Mouse (Mus musculus): ENCODE data around the gene Ank. TPM values are rescaled to one million over a fixed set of nuclear protein-coding genes. Genes with fewer than 3 reads are reported as not detected.

Ank gene
- total and polyA plus RNA-seq, 3 experiments = 176 to 225 (median 196) TPM

GRCm38 (mm10) chr15:27600524-27600923 is 134.0 kb downstream of the Ank start:
- 93% methylated on average over 5 of the region's 5 CpGs for WGBS
- no peak for TF ChIP-seq POLR2A (IDR thresholded peaks at IDR 0.05; ENCODE audit: insufficient read depth, low read depth, low read length)
- TF ChIP-seq EP300 (IDR thresholded peaks at IDR 0.05; ENCODE audit: insufficient read depth, low read depth, low read length) = no peak
- TF ChIP-seq CTCF (IDR thresholded peaks at IDR 0.05) = no peak
- Histone ChIP-seq H3K4me1 (ENCODE audit: control insufficient read depth, insufficient read depth, low read length) (peaks cover 11% of the 10 kb centered on the region), H3K36me3 (ENCODE audit: control insufficient read depth, insufficient read depth, low read length) (peaks cover 20% of the 10 kb centered on the region), H3K4me3 (no peak overlapping the region), H3K9ac (ENCODE audit: low read depth, low read length) (no peak overlapping the region), H3K79me2 (replicated peaks; ENCODE audit: control insufficient read depth, insufficient read depth, low read length) (no peaks in the 10 kb centered on the region), H3K27ac (no peak overlapping the region), H3K27me3 (ENCODE audit: control insufficient read depth, insufficient read depth, low read length) (no peaks in the 10 kb centered on the region)
- intact Hi-C loops (cut with DNase I) = no loop called here
- DNase-seq = no peak

GRCm38 (mm10) chr15:27604558-27604957 is 138.1 kb downstream of the Ank start:
- no peak overlapping the region for H3K9ac ChIP-seq (ENCODE audit: low read depth, low read length)
- H3K4me1 ChIP-seq (ENCODE audit: control insufficient read depth, insufficient read depth, low read length) = peaks cover 2% of the 10 kb centered on the region; the same call in 1 of the 2 replicates
- intact Hi-C loops (cut with DNase I) = no loop called here
- H3K4me3 ChIP-seq = no peak overlapping the region
- H3K27ac ChIP-seq = no peak overlapping the region
- no peak for TF ChIP-seq CTCF (IDR thresholded peaks at IDR 0.05)
- no peak for DNase-seq
- WGBS = 90% methylated on average over 3 of the region's 3 CpGs
- H3K79me2 ChIP-seq (replicated peaks; ENCODE audit: control insufficient read depth, insufficient read depth, low read length) = no peaks in the 10 kb centered on the region
- no peaks in the 10 kb centered on the region for H3K36me3 ChIP-seq (ENCODE audit: control insufficient read depth, insufficient read depth, low read length)
- no peaks in the 10 kb centered on the region for H3K27me3 ChIP-seq (ENCODE audit: control insufficient read depth, insufficient read depth, low read length)

- Histone ChIP-seq H3K27me3 (ENCODE audit: control insufficient read depth, insufficient read depth, low read length) (no peaks in the 10 kb centered on the region), H3K4me3 (no peak overlapping the region), H3K79me2 (replicated peaks; ENCODE audit: control insufficient read depth, insufficient read depth, low read length) (no peaks in the 10 kb centered on the region), H3K36me3 (ENCODE audit: control insufficient read depth, insufficient read depth, low read length) (no peaks in the 10 kb centered on the region), H3K4me1 (ENCODE audit: control insufficient read depth, insufficient read depth, low read length) (peaks cover 2% of the 10 kb centered on the region; the same call in 1 of the 2 replicates), H3K9ac (ENCODE audit: low read depth, low read length) (no peak overlapping the region), H3K27ac (no peak overlapping the region)
- intact Hi-C loops (cut with DNase I) = no loop called here
- TF ChIP-seq CTCF (IDR thresholded peaks at IDR 0.05) = no peak
- TF ChIP-seq EP300 (IDR thresholded peaks at IDR 0.05; ENCODE audit: insufficient read depth, low read depth, low read length) = no peak
- TF ChIP-seq POLR2A (IDR thresholded peaks at IDR 0.05; ENCODE audit: insufficient read depth, low read depth, low read length) = no peak
- no peak for DNase-seq
- WGBS = 67% methylated on average over 3 of the region's 3 CpGs
These were observed 138.8 kb downstream of the Ank start for GRCm38 (mm10) chr15:27605252-27605651.

- DNase-seq = no peak
- H3K4me1 ChIP-seq (ENCODE audit: control insufficient read depth, insufficient read depth, low read length) = no peaks in the 10 kb centered on the region
- H3K4me3 ChIP-seq = no peak overlapping the region
- no peaks in the 10 kb centered on the region for H3K27me3 ChIP-seq (ENCODE audit: control insufficient read depth, insufficient read depth, low read length)
- H3K36me3 ChIP-seq (ENCODE audit: control insufficient read depth, insufficient read depth, low read length) = no peaks in the 10 kb centered on the region
- 73% methylated on average over 4 of the region's 4 CpGs for WGBS
- no peak overlapping the region for H3K27ac ChIP-seq
- intact Hi-C loops (cut with DNase I) = no loop called here
- no peak overlapping the region for H3K9ac ChIP-seq (ENCODE audit: low read depth, low read length)
- H3K79me2 ChIP-seq (replicated peaks; ENCODE audit: control insufficient read depth, insufficient read depth, low read length) = no peaks in the 10 kb centered on the region; the same call in 1 of the 2 replicates
- no peak for TF ChIP-seq CTCF (IDR thresholded peaks at IDR 0.05)
- TF ChIP-seq POLR2A (IDR thresholded peaks at IDR 0.05; ENCODE audit: insufficient read depth, low read depth, low read length) = no peak
- TF ChIP-seq EP300 (IDR thresholded peaks at IDR 0.05; ENCODE audit: insufficient read depth, low read depth, low read length) = no peak
These were observed 143.1 kb downstream of the Ank start for GRCm38 (mm10) chr15:27609554-27609953.

GRCm38 (mm10) chr15:27612533-27613221 is 146.2 kb downstream of the Ank start:
- no peak overlapping the region for H3K9ac ChIP-seq (ENCODE audit: low read depth, low read length)

GRCm38 (mm10) chr15:27613255-27613654 is 146.8 kb downstream of the Ank start:
- Histone ChIP-seq H3K79me2 (replicated peaks; ENCODE audit: control insufficient read depth, insufficient read depth, low read length) (no peaks in the 10 kb centered on the region; the same call in 1 of the 2 replicates), H3K36me3 (ENCODE audit: control insufficient read depth, insufficient read depth, low read length) (peaks cover 14% of the 10 kb centered on the region), H3K4me1 (ENCODE audit: control insufficient read depth, insufficient read depth, low read length) (peaks cover 1% of the 10 kb centered on the region), H3K4me3 (no peak overlapping the region), H3K27ac (no peak overlapping the region; the same call in 1 of the 2 replicates), H3K27me3 (ENCODE audit: control insufficient read depth, insufficient read depth, low read length) (no peaks in the 10 kb centered on the region), H3K9ac (ENCODE audit: low read depth, low read length) (no peak overlapping the region)
- no peak for TF ChIP-seq POLR2A (IDR thresholded peaks at IDR 0.05; ENCODE audit: insufficient read depth, low read depth, low read length)
- TF ChIP-seq EP300 (IDR thresholded peaks at IDR 0.05; ENCODE audit: insufficient read depth, low read depth, low read length) = no peak
- TF ChIP-seq CTCF (IDR thresholded peaks at IDR 0.05) = no peak
- WGBS = 94% methylated on average over 4 of the region's 4 CpGs
- no peak for DNase-seq
- intact Hi-C loops (cut with DNase I) = loop anchor here (1.0 to 5.0 kb wide), 2 partner anchors 146 to 287 kb away; partner anchors contain the start of gene Ank

More at GRCm38 (mm10) chr15:27612533-27613221, 146.2 kb downstream of the Ank start:
- Histone ChIP-seq H3K4me3 (no peak overlapping the region), H3K4me1 (ENCODE audit: control insufficient read depth, insufficient read depth, low read length) (peaks cover 1% of the 10 kb centered on the region), H3K27me3 (ENCODE audit: control insufficient read depth, insufficient read depth, low read length) (no peaks in the 10 kb centered on the region), H3K79me2 (replicated peaks; ENCODE audit: control insufficient read depth, insufficient read depth, low read length) (no peaks in the 10 kb centered on the region; the same call in 1 of the 2 replicates), H3K27ac (peak overlapping the region; percentile 52; the same call in 1 of the 2 replicates), H3K36me3 (ENCODE audit: control insufficient read depth, insufficient read depth, low read length) (peaks cover 9% of the 10 kb centered on the region)
- DNase-seq = peak; percentile 62 to 66
- no peak; the same call in 1 of the 2 replicates for TF ChIP-seq CTCF (IDR thresholded peaks at IDR 0.05)
- TF ChIP-seq EP300 (IDR thresholded peaks at IDR 0.05; ENCODE audit: insufficient read depth, low read depth, low read length) = peak; percentile 73
- WGBS = 32% methylated on average over 6 of the region's 6 CpGs
- intact Hi-C loops (cut with DNase I) = loop anchor here (1.0 to 5.0 kb wide), 2 partner anchors 145 to 286 kb away; partner anchors contain the start of gene Ank
